ENCODE assay signal across 17 mouse cellular contexts in genomic region chr7:117618715-117619150, GRCm38 (mm10).
A peak's percentile ranks its signal among the peaks of the same experiment; 100 is the strongest.
DNase-seq lines count a peak whose midpoint lies in the region; ATAC-seq and TF ChIP-seq lines count a peak whose summit lies in the region.
"Had no signal": no experiment of that assay in that cellular context is flagged by ENCODE, and none has a peak within 500 bp of the region (broad histone marks: within the 10 kb centered on the region; RNA-seq: fewer than 3 reads in every experiment).

No protein-coding gene starts in this region.

- no peaks in the 10 kb centered on the region for H3K36me3 ChIP-seq in embryonic facial prominence, embryonic 10.5 days (replicated peaks)
- H3K36me3 ChIP-seq in forebrain, postnatal 0 days (ENCODE audit: insufficient read depth) = no peaks in the 10 kb centered on the region
- H3K36me3 ChIP-seq in midbrain, embryonic 12.5 days = no peaks in the 10 kb centered on the region
- H3K36me3 ChIP-seq: limb, embryonic 12.5 days had no signal

- no peak overlapping the region for H3K4me3 ChIP-seq in embryonic facial prominence, embryonic 10.5 days
- H3K4me3 ChIP-seq in forebrain, postnatal 0 days (ENCODE audit: low read depth, low read length) = no peak overlapping the region
- H3K4me3 ChIP-seq in midbrain, embryonic 12.5 days = no peak overlapping the region
- H3K4me3 ChIP-seq: erythroblast, embryonic 14.5 days; limb, embryonic 12.5 days had no signal

- H3K4me1 ChIP-seq in embryonic facial prominence, embryonic 10.5 days = peaks cover 15% of the 10 kb centered on the region; the same call in 1 of the 2 replicates
- H3K4me1 ChIP-seq in forebrain, postnatal 0 days (ENCODE audit: insufficient read depth) = peaks cover 11% of the 10 kb centered on the region; the same call in 1 of the 2 replicates
- peaks cover 40% of the 10 kb centered on the region for H3K4me1 ChIP-seq in midbrain, embryonic 12.5 days
- H3K4me1 ChIP-seq: limb, embryonic 12.5 days had no signal

- H3K27ac ChIP-seq in embryonic facial prominence, embryonic 10.5 days (replicated peaks) = no peak overlapping the region
- no peak overlapping the region for H3K27ac ChIP-seq in forebrain, postnatal 0 days (ENCODE audit: low read depth, low read length)
- no peak overlapping the region; the same call in 1 of the 2 replicates for H3K27ac ChIP-seq in midbrain, embryonic 12.5 days (replicated peaks)
- H3K27ac ChIP-seq: limb, embryonic 12.5 days had no signal

- no peak for TF ChIP-seq POLR2A in brain, embryonic 14.5 days (IDR thresholded peaks at IDR 0.05; ENCODE audit: borderline replicate concordance, extremely low read depth, insufficient read depth, insufficient read length, poor library complexity, severe bottlenecking)

- ATAC-seq in forebrain, postnatal 0 days = peak; percentile 81
- ATAC-seq in midbrain, embryonic 12.5 days (ENCODE audit: low FRiP score, low read depth) = peak; percentile 73
- no peak for ATAC-seq in erythroblast, adult 5-6 weeks (replicated peaks; ENCODE audit: low FRiP score, poor library complexity, severe bottlenecking)
- ATAC-seq: liver, postnatal 0 days had no signal

- DNase-seq in brain, embryonic 14.5 days (ENCODE audit: low read depth) = peak; percentile 95
- DNase-seq in embryonic facial prominence, embryonic 10.5 days (ENCODE audit: low spot score) = peak; percentile 33
- peak; percentile 35 for DNase-seq in forebrain, postnatal 0 days
- no peak for DNase-seq in cerebellum, postnatal 4 days (ENCODE audit: low spot score in 2 of 2)
- no peak for DNase-seq in heart, adult 9 months (ENCODE audit: low spot score in 2 of 2)
- DNase-seq in lung, postnatal 25 days (ENCODE audit: low spot score) = no peak
- DNase-seq: adrenal gland, postnatal 10 days; cerebellum, postnatal 10 days; heart, postnatal 36 days; kidney, adult 18-20 months; kidney, postnatal 36 days; liver, postnatal 0 days had no signal

- no peaks in the 10 kb centered on the region for H3K27me3 ChIP-seq in embryonic facial prominence, embryonic 10.5 days (replicated peaks; ENCODE audit: low read depth, poor library complexity, severe bottlenecking)
- no peaks in the 10 kb centered on the region for H3K27me3 ChIP-seq in forebrain, postnatal 0 days (ENCODE audit: insufficient read depth, low read length)
- H3K27me3 ChIP-seq in midbrain, embryonic 12.5 days = peaks cover 57% of the 10 kb centered on the region
- H3K27me3 ChIP-seq: limb, embryonic 12.5 days had no signal

- no peaks in the 10 kb centered on the region for H3K9me3 ChIP-seq in embryonic facial prominence, embryonic 10.5 days
- H3K9me3 ChIP-seq in forebrain, postnatal 0 days (ENCODE audit: low read length) = no peaks in the 10 kb centered on the region
- H3K9me3 ChIP-seq in midbrain, embryonic 12.5 days = no peaks in the 10 kb centered on the region
- H3K9me3 ChIP-seq: limb, embryonic 12.5 days had no signal

- no peak overlapping the region for H3K4me2 ChIP-seq in forebrain, postnatal 0 days (ENCODE audit: low read depth)
- H3K4me2 ChIP-seq in midbrain, embryonic 12.5 days (replicated peaks) = no peak overlapping the region
- H3K4me2 ChIP-seq: heart, embryonic 11.5 days; limb, embryonic 12.5 days had no signal

- WGBS in embryonic facial prominence, embryonic 10.5 days = 33% methylated on average over 4 of the region's 4 CpGs
- 24% methylated on average over 4 of the region's 4 CpGs for WGBS in forebrain, postnatal 0 days
- 2% methylated on average over 4 of the region's 4 CpGs for WGBS in midbrain, embryonic 12.5 days

- TF ChIP-seq CTCF in brain, embryonic 14.5 days (IDR thresholded peaks at IDR 0.05; ENCODE audit: borderline replicate concordance, extremely low read depth, insufficient read depth, insufficient read length) = no peak
- TF ChIP-seq CTCF in forebrain, postnatal 0 days (IDR thresholded peaks at IDR 0.05; ENCODE audit: low read depth) = no peak

- no peak overlapping the region for H3K9ac ChIP-seq in forebrain, postnatal 0 days
- no peak overlapping the region for H3K9ac ChIP-seq in midbrain, embryonic 12.5 days (replicated peaks)
- H3K9ac ChIP-seq: limb, embryonic 12.5 days; liver, postnatal 0 days had no signal

Comparison
In these comparisons a context has a peak if more than half of its experiments do, and no peak if none do; other contexts are left out.
1. DNase-seq: peak in brain, embryonic 14.5 days (single experiment), embryonic facial prominence, embryonic 10.5 days (single experiment) and forebrain, postnatal 0 days (single experiment); none in cerebellum, postnatal 4 days (0 of 2), heart, adult 9 months (0 of 2) and lung, postnatal 25 days (single experiment).